In the genomic region with DNA sequence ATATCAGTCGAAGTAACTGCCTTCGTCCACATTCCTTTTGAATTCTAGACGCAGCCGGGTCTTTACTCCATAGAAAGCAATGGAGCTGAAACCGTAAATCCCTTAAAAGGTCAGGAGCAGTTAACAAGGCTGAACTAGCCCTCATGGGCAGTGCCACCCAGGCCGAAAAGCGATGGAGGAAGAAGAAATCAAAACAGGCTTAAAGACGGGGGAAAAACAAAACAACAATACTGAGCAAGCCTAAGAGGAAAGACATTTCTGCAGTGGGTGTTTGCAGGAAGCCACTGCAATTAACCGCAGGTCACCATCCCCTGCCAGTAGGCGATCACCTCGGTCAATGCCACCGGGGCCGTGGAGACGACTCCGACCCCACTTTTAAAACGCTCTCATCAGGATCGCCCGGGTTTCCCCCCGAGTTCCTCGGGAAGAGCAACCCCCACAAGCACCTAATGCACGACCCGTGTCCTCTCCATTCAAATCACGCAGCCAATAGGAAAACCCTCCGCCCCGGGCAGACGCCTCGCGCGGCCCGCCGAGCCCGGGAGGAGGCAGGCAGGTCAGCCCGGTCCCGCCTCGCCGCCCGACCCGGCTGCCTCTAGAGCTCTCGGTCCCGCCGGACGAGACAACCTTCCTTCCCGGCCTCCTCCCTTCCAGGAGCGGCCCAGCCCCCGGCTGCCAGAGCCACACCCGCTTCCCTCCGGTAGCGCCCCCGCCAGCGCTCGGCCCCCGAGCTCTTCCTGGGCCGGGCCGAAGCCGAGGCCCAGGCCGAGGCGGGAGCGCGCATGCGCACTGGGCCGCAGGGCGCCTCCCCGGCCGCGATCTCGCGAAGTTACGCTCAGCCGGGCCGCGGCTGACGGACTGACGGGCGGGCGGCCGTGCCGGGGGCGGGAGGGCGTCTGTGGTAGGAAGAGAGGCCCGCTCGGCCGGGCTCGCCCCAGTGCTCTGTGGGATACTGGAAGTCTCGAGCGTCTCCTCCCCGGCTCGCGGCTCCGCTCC, we compare ENCODE assay signal across 8 mouse cellular contexts. TPM values are rescaled to one million over a fixed set of nuclear protein-coding genes. Genes with fewer than 3 reads are reported as not detected.
DNase-seq lines count a peak whose midpoint lies in the region; ATAC-seq and TF ChIP-seq lines count a peak whose summit lies in the region.

Gene Ppp1r12a, plus strand, starts transcription at position 933 of the 996 bp plus-strand sequence.

- peak; percentile 95 for ATAC-seq in forebrain, embryonic 15.5 days (replicated peaks)
- ATAC-seq in lung, embryonic 14.5 days (ENCODE audit: insufficient read depth), result peak; percentile 97

- no peaks in the 10 kb centered on the region for H3K36me3 ChIP-seq in forebrain, embryonic 15.5 days
- no peaks in the 10 kb centered on the region for H3K36me3 ChIP-seq in lung, embryonic 14.5 days (ENCODE audit: insufficient read depth)
- H3K36me3 ChIP-seq in thymus, adult 2 months (ENCODE audit: control insufficient read depth, insufficient read depth, low read length), result no peaks in the 10 kb centered on the region

- no peak; the same call in 1 of the 2 replicates for TF ChIP-seq CTCF in layer of hippocampus, adult 2 months (conservative IDR thresholded peaks at IDR 0.05)
- TF ChIP-seq CTCF in lung, embryonic 14.5 days (IDR thresholded peaks at IDR 0.05; ENCODE audit: low read depth), result no peak
- 0 out of 2 replicates have a peak, but pooled peaks have one; percentile 5 for TF ChIP-seq CTCF in olfactory bulb, adult 2 months (IDR thresholded peaks at IDR 0.05; ENCODE audit: insufficient read depth, low read depth, low read length)
- TF ChIP-seq CTCF in thymus, adult 2 months (IDR thresholded peaks at IDR 0.05; ENCODE audit: borderline replicate concordance, control insufficient read depth, extremely low read depth, insufficient read depth, low read length, poor library complexity), result peak; percentile 67; the same call in 1 of the 2 replicates

- peak; percentile 89 for DNase-seq in ES-CJ7 (ENCODE audit: low read depth, low spot score)
- peak; percentile 96 for DNase-seq in cerebellum, adult 11 months
- peak; percentile 97 for DNase-seq in heart, postnatal 25 days (ENCODE audit: low spot score)
- peak; percentile 93 to 96 for DNase-seq in layer of hippocampus, adult 2 months (ENCODE audit: low spot score in 2 of 2)
- peak; percentile 98 for DNase-seq in lung, embryonic 14.5 days
- peak; percentile 91 for DNase-seq in thymus, adult 2 months

- peak within 1 kb of the TSS; percentile 100 for H3K9ac ChIP-seq in forebrain, embryonic 15.5 days (replicated peaks)
- H3K9ac ChIP-seq in lung, embryonic 14.5 days, result peak within 1 kb of the TSS; percentile 99

- H3K4me2 ChIP-seq in forebrain, embryonic 15.5 days (replicated peaks), result peak within 1 kb of the TSS; percentile 60
- H3K4me2 ChIP-seq in lung, embryonic 14.5 days, result peak within 1 kb of the TSS; percentile 83

- H3K27ac ChIP-seq in forebrain, embryonic 15.5 days (replicated peaks), result peak within 1 kb of the TSS; percentile 99
- H3K27ac ChIP-seq in layer of hippocampus, adult 2 months, result peak within 1 kb of the TSS; percentile 99
- H3K27ac ChIP-seq in lung, embryonic 14.5 days (ENCODE audit: low read depth), result peak within 1 kb of the TSS; percentile 99
- H3K27ac ChIP-seq in olfactory bulb, adult 2 months (ENCODE audit: insufficient read depth, low read depth, low read length), result peak within 1 kb of the TSS; percentile 95
- peak within 1 kb of the TSS; percentile 56 for H3K27ac ChIP-seq in thymus, adult 2 months (ENCODE audit: control insufficient read depth, insufficient read depth, low read length)

- peak within 1 kb of the TSS; percentile 100 for H3K4me3 ChIP-seq in forebrain, embryonic 15.5 days
- H3K4me3 ChIP-seq in layer of hippocampus, adult 2 months, result peak within 1 kb of the TSS; percentile 100
- peak within 1 kb of the TSS; percentile 97 for H3K4me3 ChIP-seq in lung, embryonic 14.5 days (ENCODE audit: low read depth, low read length)
- peak within 1 kb of the TSS; percentile 58 for H3K4me3 ChIP-seq in olfactory bulb, adult 2 months (ENCODE audit: insufficient read depth, low read depth, low read length)
- H3K4me3 ChIP-seq in thymus, adult 2 months (ENCODE audit: control insufficient read depth, insufficient read depth, low read length), result peak within 1 kb of the TSS; percentile 99

- intact Hi-C loops in heart, postnatal 25 days (cut with DNase I), result loop anchor here (5.0 kb wide), 3 partner anchors 74 to 229 kb away; no protein-coding TSS in a partner anchor

- H3K27me3 ChIP-seq in forebrain, embryonic 15.5 days, result no peaks in the 10 kb centered on the region
- H3K27me3 ChIP-seq in lung, embryonic 14.5 days (ENCODE audit: insufficient read depth, low read length), result no peaks in the 10 kb centered on the region
- no peaks in the 10 kb centered on the region for H3K27me3 ChIP-seq in thymus, adult 2 months (ENCODE audit: control insufficient read depth, insufficient read depth, low read length)

- H3K4me1 ChIP-seq in forebrain, embryonic 15.5 days, result peaks cover 34% of the 10 kb centered on the region
- peaks cover 16% of the 10 kb centered on the region for H3K4me1 ChIP-seq in lung, embryonic 14.5 days (ENCODE audit: insufficient read depth)
- no peaks in the 10 kb centered on the region for H3K4me1 ChIP-seq in olfactory bulb, adult 2 months (ENCODE audit: control insufficient read depth, insufficient read depth, low read length)
- H3K4me1 ChIP-seq in thymus, adult 2 months (replicated peaks; ENCODE audit: control insufficient read depth, insufficient read depth, low read length), result peaks cover 8% of the 10 kb centered on the region; the same call in 1 of the 2 replicates

- peak; percentile 99 for TF ChIP-seq POLR2A in olfactory bulb, adult 2 months (IDR thresholded peaks at IDR 0.05; ENCODE audit: insufficient read depth, low read depth, low read length)
- peak; percentile 96 for TF ChIP-seq POLR2A in thymus, adult 2 months (IDR thresholded peaks at IDR 0.05; ENCODE audit: control insufficient read depth, extremely low read depth, insufficient read depth, low read length, poor library complexity)

- no peaks in the 10 kb centered on the region for H3K9me3 ChIP-seq in forebrain, embryonic 15.5 days
- no peaks in the 10 kb centered on the region for H3K9me3 ChIP-seq in lung, embryonic 14.5 days (ENCODE audit: low read depth, low read length)

- WGBS in forebrain, embryonic 15.5 days, result under 1% methylated on average over 73 of the region's 89 CpGs
- under 1% methylated on average over 85 of the region's 89 CpGs for WGBS in lung, embryonic 14.5 days
- under 1% methylated on average over 85 of the region's 89 CpGs for WGBS in olfactory bulb, adult 2 months
- under 1% methylated on average over 85 of the region's 89 CpGs for WGBS in thymus, adult 2 months

RNA-seq across cellular contexts. Expression of gene Ppp1r12a, which starts in this region (rescaled TPM):
- 80.1 and 82.4 TPM in 2 replicates for polyA plus RNA-seq in forebrain, embryonic 15.5 days (2015; fragmentation: Nextera tagmentation; extraction: Ambion mirVana)
- 10 to 100 TPM; 58.1 to 61.7 TPM for total RNA-seq in heart, postnatal 25 days (2021)
- 100 to 1,000 TPM; 128 to 133 TPM for total RNA-seq in layer of hippocampus, adult 2 months (2021)
- polyA plus RNA-seq in lung, embryonic 14.5 days (2014; fragmentation: Nextera tagmentation; extraction: Ambion mirVana), result 108 and 113 TPM in 2 replicates
- 106 and 194 TPM in 2 replicates for polyA plus RNA-seq in olfactory bulb, adult 2 months (2012; ENCODE audit: insufficient read depth, insufficient read length, low replicate concordance, missing spikeins)
- 28.2 and 29.2 TPM in 2 replicates for polyA plus RNA-seq in thymus, adult 2 months (2012; rRNA removed)

Comparison
In these comparisons a context has a peak if more than half of its experiments do, and no peak if none do; other contexts are left out.
1. Peak in every context shown above with its lines: DNase-seq, ATAC-seq, H3K4me3 ChIP-seq and H3K27ac ChIP-seq.
2. CTCF ChIP-seq: peak in olfactory bulb, adult 2 months (single experiment) and thymus, adult 2 months (single experiment); none in layer of hippocampus, adult 2 months (single experiment) and lung, embryonic 14.5 days (single experiment).